Mouse (Mus musculus): ENCODE measurements around the gene Rbl2. TPM values are rescaled to one million over a fixed set of nuclear protein-coding genes. Genes with fewer than 3 reads are reported as not detected.

Rbl2 gene
- polyA plus RNA-seq, 1 experiment from 2014 or later = 17.0 TPM

DNA sequence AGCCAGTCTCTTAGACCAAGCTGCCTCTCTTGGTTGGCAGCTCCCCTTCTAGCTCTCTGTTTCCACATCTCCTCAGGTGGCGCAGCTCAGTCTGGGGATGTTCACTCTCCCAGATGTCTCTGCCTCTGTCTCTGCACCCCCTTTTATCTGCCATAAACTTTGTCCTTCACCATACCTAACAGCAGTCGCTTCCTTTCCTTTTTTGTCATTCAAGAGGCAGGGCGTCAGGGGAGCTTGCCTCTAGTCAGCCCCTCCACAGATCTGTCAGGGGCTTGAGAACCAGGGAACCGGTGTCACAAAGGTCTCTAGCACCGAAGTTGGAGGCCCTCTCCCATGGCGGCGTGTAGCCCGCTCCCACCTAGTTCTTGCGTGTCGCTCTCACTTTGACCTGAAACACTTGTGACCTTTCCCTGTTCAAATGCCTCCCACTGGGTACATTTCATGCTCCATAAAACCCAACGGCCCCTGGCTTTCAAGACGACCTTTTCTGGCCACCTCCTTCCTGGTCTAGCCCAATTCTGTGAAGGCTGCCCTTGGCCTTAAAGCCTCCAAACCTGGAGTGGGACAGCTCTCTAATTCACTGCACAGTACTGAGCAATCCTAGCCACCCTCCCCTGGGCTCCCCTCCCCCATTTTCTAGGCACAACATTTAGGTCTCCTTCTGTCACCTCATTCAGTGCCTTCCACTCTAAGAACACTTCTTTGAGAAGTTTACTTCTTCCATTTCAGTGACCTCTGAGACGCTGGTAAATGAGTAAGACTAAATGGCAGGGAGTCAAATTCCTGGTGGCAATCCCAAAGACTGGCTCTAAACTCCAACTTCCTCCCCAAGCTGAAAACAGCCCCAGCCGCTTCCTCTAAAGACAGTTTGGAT is 65.7 kb downstream of the Rbl2 start:
- Histone ChIP-seq H3K4me2 (no peak overlapping the region), H3K4me1 (replicated peaks) (peaks cover 14% of the 10 kb centered on the region), H3K27ac (no peak overlapping the region), H3K27me3 (no peaks in the 10 kb centered on the region), H3K4me3 (no peak overlapping the region), H3K9ac (no peak overlapping the region), H3K36me3 (no peaks in the 10 kb centered on the region), H3K9me3 (replicated peaks) (no peaks in the 10 kb centered on the region)
- no peak for ATAC-seq (replicated peaks; ENCODE audit: insufficient number of reproducible peaks, insufficient read depth, low FRiP score, low read depth)
- 76% methylated on average over 14 of the region's 14 CpGs for WGBS

DNA sequence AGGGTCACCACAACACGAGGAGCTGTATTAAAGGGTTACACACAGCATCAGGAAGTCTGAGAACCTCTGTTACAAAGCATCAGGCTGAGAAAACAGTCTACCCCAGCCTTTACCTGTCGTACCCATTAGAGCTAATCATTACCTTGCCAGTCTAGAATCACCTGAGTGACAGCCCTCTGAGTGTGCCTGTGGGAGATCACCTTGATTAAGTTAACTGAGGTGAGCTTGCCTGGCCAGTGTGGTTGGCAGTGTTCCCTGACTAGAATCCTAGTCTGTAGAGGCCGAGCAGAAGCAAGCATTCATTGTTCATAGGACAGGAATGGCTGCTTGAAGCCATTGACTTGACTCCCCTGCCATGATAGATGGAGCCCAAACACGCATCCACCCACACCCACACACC is 71.0 kb downstream of the Rbl2 start:
- no peak overlapping the region for H3K4me2 ChIP-seq
- no peaks in the 10 kb centered on the region for H3K9me3 ChIP-seq (replicated peaks)
- ATAC-seq (replicated peaks; ENCODE audit: insufficient number of reproducible peaks, insufficient read depth, low FRiP score, low read depth) = no peak
- H3K4me3 ChIP-seq = no peak overlapping the region
- no peaks in the 10 kb centered on the region for H3K36me3 ChIP-seq
- H3K27me3 ChIP-seq = no peaks in the 10 kb centered on the region
- H3K4me1 ChIP-seq (replicated peaks) = no peaks in the 10 kb centered on the region
- 73% methylated on average over 4 of the region's 4 CpGs for WGBS
- H3K9ac ChIP-seq = no peak overlapping the region
- no peak overlapping the region for H3K27ac ChIP-seq

DNA sequence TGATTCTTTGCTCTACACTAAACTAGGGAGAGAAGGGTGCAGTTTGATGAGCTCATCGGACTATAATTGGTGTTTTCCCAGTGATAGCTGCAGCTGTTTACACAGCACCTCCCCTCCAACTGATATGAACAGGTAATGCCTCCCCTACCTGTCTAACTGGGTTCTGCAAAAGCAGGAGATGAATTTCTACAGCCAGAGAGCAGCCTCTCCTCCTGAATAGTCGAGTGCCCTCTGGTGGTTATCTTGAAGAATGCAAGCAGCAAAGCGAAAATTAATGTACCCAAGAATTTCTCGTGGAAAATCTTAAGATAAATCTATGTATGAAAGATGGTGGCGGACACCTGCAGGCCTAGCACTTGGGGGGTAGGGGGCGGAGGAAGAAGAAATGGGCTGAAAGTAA is 77.9 kb downstream of the Rbl2 start:
- no peak overlapping the region for H3K9ac ChIP-seq
- no peaks in the 10 kb centered on the region for H3K9me3 ChIP-seq (replicated peaks)
- no peaks in the 10 kb centered on the region for H3K36me3 ChIP-seq
- H3K4me1 ChIP-seq (replicated peaks) = 0 out of 2 replicates have a peak, but pooled peaks cover 7% of the 10 kb centered on the region
- ATAC-seq (replicated peaks; ENCODE audit: insufficient number of reproducible peaks, insufficient read depth, low FRiP score, low read depth) = no peak
- H3K4me2 ChIP-seq = peak overlapping the region; percentile 58
- H3K27ac ChIP-seq = no peak overlapping the region
- H3K4me3 ChIP-seq = peak overlapping the region; percentile 39
- WGBS = 4% methylated on average over 6 of the region's 6 CpGs
- H3K27me3 ChIP-seq = no peaks in the 10 kb centered on the region

DNA sequence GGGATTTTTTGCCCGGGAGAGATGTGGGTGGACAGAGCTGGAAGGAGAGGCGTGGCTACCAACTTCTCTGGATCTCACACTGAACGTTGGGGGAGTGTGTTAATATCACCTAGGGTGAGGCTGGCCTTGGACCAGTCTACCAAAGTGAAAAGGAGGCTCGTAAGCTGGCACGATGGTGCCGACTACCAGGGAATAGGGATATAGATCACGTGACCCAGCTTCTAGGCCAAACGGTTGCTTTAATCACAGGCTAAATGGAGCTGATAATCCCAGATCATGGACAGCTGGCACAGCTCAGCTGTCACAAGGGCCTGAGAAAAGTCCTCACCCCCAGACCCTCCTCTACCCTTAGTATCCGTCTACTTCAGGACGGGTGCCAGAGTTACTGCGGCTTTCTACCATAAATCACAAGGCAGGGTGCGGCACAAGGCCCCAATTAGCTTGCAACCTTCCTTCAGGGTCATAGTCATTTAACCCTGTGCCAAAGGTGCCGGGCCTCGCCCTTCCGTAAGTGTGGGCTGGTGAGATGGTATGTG is 78.9 kb downstream of the Rbl2 start:
- no peaks in the 10 kb centered on the region for H3K9me3 ChIP-seq (replicated peaks)
- no peak overlapping the region for H3K4me3 ChIP-seq
- no peak overlapping the region for H3K27ac ChIP-seq
- H3K9ac ChIP-seq = no peak overlapping the region
- WGBS = 62% methylated on average over 15 of the region's 15 CpGs
- ATAC-seq (replicated peaks; ENCODE audit: insufficient number of reproducible peaks, insufficient read depth, low FRiP score, low read depth) = no peak
- 0 out of 2 replicates have a peak, but pooled peaks cover 7% of the 10 kb centered on the region for H3K4me1 ChIP-seq (replicated peaks)
- peak overlapping the region; percentile 58; the same call in 1 of the 2 replicates for H3K4me2 ChIP-seq
- no peaks in the 10 kb centered on the region for H3K27me3 ChIP-seq
- no peaks in the 10 kb centered on the region for H3K36me3 ChIP-seq

DNA sequence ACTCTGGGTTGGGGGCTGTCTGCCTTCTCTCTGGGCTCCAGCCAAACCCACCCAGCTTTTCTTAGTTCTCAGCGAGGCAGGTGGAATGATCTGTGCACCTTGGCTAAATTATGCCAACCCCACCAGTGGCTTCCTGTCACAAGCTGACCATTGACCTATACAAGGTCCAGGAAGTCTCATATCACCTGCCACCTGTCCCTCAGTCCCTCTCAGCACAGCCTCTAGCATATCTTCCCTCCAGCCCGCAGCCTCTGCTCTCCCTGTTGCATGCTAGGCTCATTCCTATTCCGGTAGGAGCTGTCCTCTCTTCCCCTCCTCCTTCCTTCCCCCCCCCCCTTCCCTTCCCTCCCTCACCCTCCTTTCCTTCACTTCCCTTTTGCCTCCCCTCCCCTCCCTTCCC is 79.4 kb downstream of the Rbl2 start:
- ATAC-seq (replicated peaks; ENCODE audit: insufficient number of reproducible peaks, insufficient read depth, low FRiP score, low read depth) = no peak
- 53% methylated on average over 3 of the region's 3 CpGs for WGBS
- no peak overlapping the region for H3K27ac ChIP-seq

DNA sequence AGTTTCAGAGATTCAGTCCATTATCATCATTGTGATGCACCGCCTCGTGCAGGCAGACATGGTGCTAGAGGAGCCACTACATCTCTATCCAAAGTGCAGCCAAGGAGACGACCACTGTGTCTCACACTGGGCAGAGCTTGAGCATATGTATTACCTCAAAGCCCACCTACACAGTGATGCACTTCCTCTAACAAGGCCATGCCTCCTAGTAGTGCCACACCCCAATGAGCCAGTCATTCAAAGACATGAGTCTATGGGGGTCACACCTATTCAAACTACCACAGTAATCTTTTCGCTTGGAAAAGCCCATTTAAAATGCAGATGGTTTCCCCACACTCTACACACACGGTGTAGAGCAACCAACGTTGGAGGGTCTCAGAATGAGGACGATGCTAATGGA is 81.7 kb downstream of the Rbl2 start:
- WGBS = 82% methylated on average over 7 of the region's 7 CpGs
- no peaks in the 10 kb centered on the region for H3K36me3 ChIP-seq
- ATAC-seq (replicated peaks; ENCODE audit: insufficient number of reproducible peaks, insufficient read depth, low FRiP score, low read depth) = no peak

More for the DNA sequence above, 79.4 kb downstream of the Rbl2 start:
- H3K36me3 ChIP-seq = no peaks in the 10 kb centered on the region
- H3K4me3 ChIP-seq = no peak overlapping the region
- no peak overlapping the region for H3K4me2 ChIP-seq
- 0 out of 2 replicates have a peak, but pooled peaks cover 7% of the 10 kb centered on the region for H3K4me1 ChIP-seq (replicated peaks)
- H3K27me3 ChIP-seq = no peaks in the 10 kb centered on the region
- H3K9me3 ChIP-seq (replicated peaks) = no peaks in the 10 kb centered on the region
- no peak overlapping the region for H3K9ac ChIP-seq

DNA sequence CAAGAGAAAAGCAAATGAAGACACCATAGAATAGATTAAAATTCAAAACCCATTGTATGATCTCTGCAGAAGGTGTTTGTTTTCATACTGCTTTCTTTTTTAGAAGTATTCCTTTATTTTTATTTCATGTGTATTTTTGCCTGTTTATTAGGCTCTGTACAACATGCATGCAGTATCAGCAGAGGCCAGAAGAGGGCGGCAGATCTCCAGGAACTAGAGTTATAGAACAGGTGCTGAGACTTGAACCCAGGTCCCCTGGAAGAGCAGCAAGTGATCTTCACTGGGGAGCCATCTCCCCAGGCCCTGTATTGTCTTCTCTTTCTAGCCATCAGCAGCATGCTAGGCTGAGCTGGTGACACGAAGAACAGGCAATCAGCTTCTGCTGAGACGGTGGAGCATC is 84.0 kb downstream of the Rbl2 start:
- H3K4me3 ChIP-seq = no peak overlapping the region
- no peaks in the 10 kb centered on the region for H3K9me3 ChIP-seq (replicated peaks)
- no peak overlapping the region for H3K4me2 ChIP-seq
- H3K27ac ChIP-seq = no peak overlapping the region
- no peaks in the 10 kb centered on the region for H3K4me1 ChIP-seq (replicated peaks)
- 74% methylated on average over 3 of the region's 3 CpGs for WGBS
- H3K9ac ChIP-seq = no peak overlapping the region
- H3K27me3 ChIP-seq = no peaks in the 10 kb centered on the region
- no peak for ATAC-seq (replicated peaks; ENCODE audit: insufficient number of reproducible peaks, insufficient read depth, low FRiP score, low read depth)
- H3K36me3 ChIP-seq = no peaks in the 10 kb centered on the region

More for the DNA sequence above, 81.7 kb downstream of the Rbl2 start:
- Histone ChIP-seq H3K27ac (no peak overlapping the region), H3K4me3 (no peak overlapping the region), H3K27me3 (no peaks in the 10 kb centered on the region), H3K4me2 (no peak overlapping the region), H3K9ac (no peak overlapping the region), H3K9me3 (replicated peaks) (no peaks in the 10 kb centered on the region), H3K4me1 (replicated peaks) (0 out of 2 replicates have a peak, but pooled peaks cover 7% of the 10 kb centered on the region)

DNA sequence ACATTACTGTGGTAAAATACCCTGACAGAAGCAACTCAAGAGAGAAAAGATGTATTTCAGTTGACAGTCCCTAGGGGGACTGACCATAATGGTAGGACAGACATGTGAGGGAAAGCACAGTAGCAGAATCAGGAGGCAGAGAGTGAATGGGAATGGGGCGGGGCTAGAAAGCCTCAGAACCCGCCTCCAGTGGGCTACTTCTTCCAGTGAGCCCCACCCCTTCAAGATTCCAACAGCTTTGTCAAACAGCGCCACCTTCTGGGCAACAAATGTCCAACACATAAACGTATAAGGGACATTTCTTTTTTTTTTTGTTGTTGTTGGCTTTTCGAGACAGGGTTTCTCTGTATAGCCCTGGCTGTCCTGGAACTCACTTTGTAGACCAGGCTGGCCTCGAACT is 84.7 kb downstream of the Rbl2 start:
- Histone ChIP-seq H3K27ac (no peak overlapping the region), H3K4me3 (no peak overlapping the region), H3K9me3 (replicated peaks) (no peaks in the 10 kb centered on the region), H3K27me3 (no peaks in the 10 kb centered on the region), H3K4me1 (replicated peaks) (no peaks in the 10 kb centered on the region), H3K36me3 (no peaks in the 10 kb centered on the region), H3K4me2 (no peak overlapping the region), H3K9ac (no peak overlapping the region)
- 45% methylated on average over 6 of the region's 6 CpGs for WGBS
- no peak for ATAC-seq (replicated peaks; ENCODE audit: insufficient number of reproducible peaks, insufficient read depth, low FRiP score, low read depth)

DNA sequence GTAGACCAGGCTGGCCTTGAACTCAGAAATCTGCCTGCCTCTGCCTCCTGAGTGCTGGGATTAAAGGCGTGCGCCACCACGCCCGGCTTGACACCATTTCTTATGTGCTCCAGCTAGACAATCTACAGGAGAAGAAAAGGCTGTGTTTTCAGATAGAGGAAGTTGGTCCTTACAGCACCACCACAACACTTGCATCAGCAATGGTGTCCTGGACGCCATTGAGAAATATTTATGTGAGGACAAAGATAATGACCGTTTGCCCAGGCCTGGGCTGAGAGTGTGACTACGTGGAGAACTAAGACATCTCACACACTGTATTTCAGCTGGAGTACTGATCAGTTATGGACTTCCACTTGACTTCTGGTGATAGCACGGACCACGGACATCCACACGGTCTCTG is 88.8 kb downstream of the Rbl2 start:
- H3K4me2 ChIP-seq = no peak overlapping the region
- H3K9me3 ChIP-seq (replicated peaks) = no peaks in the 10 kb centered on the region
- H3K4me1 ChIP-seq (replicated peaks) = no peaks in the 10 kb centered on the region; the same call in 1 of the 2 replicates
- H3K27me3 ChIP-seq = no peaks in the 10 kb centered on the region
- no peak overlapping the region for H3K4me3 ChIP-seq
- no peaks in the 10 kb centered on the region for H3K36me3 ChIP-seq
- ATAC-seq (replicated peaks; ENCODE audit: insufficient number of reproducible peaks, insufficient read depth, low FRiP score, low read depth) = no peak
- no peak overlapping the region for H3K9ac ChIP-seq
- WGBS = 86% methylated on average over 10 of the region's 10 CpGs
- no peak overlapping the region for H3K27ac ChIP-seq

DNA sequence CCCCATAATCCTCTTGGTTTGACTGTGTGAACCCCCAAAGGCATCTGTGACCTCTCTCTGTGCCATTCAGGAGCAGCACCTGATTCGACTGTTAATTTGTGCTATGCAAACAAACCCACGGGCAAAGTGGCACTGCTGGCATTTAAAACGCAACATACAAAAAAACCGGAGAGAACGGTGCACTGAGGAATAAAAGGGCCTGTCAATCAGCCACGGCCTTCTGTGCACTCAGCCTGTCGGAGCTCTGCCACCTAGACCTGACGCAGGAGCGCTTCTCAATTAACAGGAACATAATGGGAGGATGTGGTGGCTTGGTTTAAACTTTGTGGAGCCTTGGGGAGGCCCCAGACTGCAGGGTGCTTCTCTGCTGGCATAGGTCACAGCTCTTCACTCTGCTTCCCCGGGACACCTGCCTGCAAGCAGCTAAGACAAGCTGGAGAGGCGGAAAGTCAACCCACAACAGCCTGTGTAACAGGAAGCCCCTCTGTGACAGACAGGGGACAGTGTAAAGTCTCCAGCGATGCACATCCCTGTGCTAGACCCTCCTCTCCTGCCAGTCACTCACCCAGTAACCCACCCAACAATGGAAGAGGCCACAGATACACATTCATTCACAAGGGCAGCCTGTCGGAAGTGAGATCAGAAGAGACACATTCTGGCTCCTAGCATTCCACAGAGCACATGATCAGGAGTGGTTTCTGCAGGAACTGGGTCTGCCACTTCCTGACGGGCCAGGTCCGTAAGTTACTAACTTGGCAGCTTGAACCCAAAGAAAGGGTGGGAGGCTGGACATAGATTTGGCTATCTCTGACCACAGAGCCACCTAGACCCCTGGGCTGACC is 90.3 kb downstream of the Rbl2 start:
- H3K9ac ChIP-seq = no peak overlapping the region
- H3K4me3 ChIP-seq = no peak overlapping the region
- H3K27me3 ChIP-seq = no peaks in the 10 kb centered on the region
- no peak for ATAC-seq (replicated peaks; ENCODE audit: insufficient number of reproducible peaks, insufficient read depth, low FRiP score, low read depth)
- no peaks in the 10 kb centered on the region; the same call in 1 of the 2 replicates for H3K4me1 ChIP-seq (replicated peaks)
- WGBS = 65% methylated on average over 15 of the region's 15 CpGs
- no peaks in the 10 kb centered on the region for H3K9me3 ChIP-seq (replicated peaks)
- no peak overlapping the region for H3K4me2 ChIP-seq
- H3K27ac ChIP-seq = no peak overlapping the region
- H3K36me3 ChIP-seq = no peaks in the 10 kb centered on the region

DNA sequence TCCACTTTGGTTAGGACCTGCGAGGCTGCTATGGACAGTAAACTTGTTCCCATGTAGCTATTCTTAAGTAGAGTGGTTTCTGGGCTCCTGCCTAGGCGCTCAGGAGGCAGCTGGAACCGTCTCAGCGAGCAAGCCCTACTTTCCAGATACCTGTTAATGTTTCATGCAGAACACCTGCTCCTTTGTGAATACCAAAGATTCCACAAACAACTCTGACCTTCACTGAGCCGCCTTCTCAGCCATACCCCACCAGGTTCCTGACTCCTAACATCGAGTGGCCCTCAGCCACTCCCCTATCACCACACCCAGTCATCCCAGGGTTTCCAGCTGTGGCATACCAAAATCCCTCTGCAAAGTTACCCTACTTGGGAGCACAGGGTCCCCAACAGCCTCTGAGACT is 100.3 kb downstream of the Rbl2 start:
- no peak overlapping the region for H3K27ac ChIP-seq
- no peaks in the 10 kb centered on the region for H3K4me1 ChIP-seq (replicated peaks)
- H3K9ac ChIP-seq = no peak overlapping the region
- H3K4me3 ChIP-seq = no peak overlapping the region
- WGBS = 84% methylated on average over 6 of the region's 6 CpGs
- ATAC-seq (replicated peaks; ENCODE audit: insufficient number of reproducible peaks, insufficient read depth, low FRiP score, low read depth) = no peak
- no peaks in the 10 kb centered on the region for H3K27me3 ChIP-seq
- H3K36me3 ChIP-seq = no peaks in the 10 kb centered on the region
- H3K4me2 ChIP-seq = no peak overlapping the region
- H3K9me3 ChIP-seq (replicated peaks) = no peaks in the 10 kb centered on the region

Data from heart, embryonic 15.5 days (tissue).